Comparison of ENCODE assay signal across 8 mouse cellular contexts in the genomic region with DNA sequence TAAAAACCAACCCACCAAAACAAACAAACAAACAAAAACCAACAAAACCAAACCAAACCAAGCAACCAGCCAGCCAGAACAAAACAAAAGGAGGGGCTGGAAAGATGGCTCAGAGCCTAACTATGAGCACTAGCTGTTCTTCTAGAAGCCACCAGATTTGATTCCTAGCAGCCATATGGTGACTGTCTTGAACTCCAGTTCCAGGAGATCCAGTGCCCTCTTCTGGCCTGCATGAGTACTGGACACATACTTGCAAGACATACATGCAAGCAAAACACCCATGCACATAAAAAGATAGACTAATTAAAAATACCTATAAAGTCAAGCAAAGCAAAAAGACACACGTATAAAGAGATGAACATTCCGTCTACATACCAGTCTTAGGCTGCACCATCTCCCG. TPM values are rescaled to one million over a fixed set of nuclear protein-coding genes. Genes with fewer than 3 reads are reported as not detected.
DNase-seq lines count a peak whose midpoint lies in the region; ATAC-seq and TF ChIP-seq lines count a peak whose summit lies in the region.

No protein-coding gene starts in this region.

- H3K36me3 ChIP-seq in forebrain, postnatal 0 days (ENCODE audit: insufficient read depth), result no peaks in the 10 kb centered on the region
- H3K36me3 ChIP-seq in forebrain, embryonic 12.5 days (replicated peaks), result no peaks in the 10 kb centered on the region

- no peaks in the 10 kb centered on the region for H3K9me3 ChIP-seq in forebrain, postnatal 0 days (ENCODE audit: low read length)
- H3K9me3 ChIP-seq in forebrain, embryonic 12.5 days, result no peaks in the 10 kb centered on the region

- no peak overlapping the region for H3K27ac ChIP-seq in forebrain, postnatal 0 days (ENCODE audit: low read depth, low read length)
- no peak overlapping the region for H3K27ac ChIP-seq in forebrain, embryonic 12.5 days

- H3K4me3 ChIP-seq in forebrain, postnatal 0 days (ENCODE audit: low read depth, low read length), result no peak overlapping the region
- no peak overlapping the region for H3K4me3 ChIP-seq in forebrain, embryonic 12.5 days (replicated peaks)

- H3K27me3 ChIP-seq in forebrain, postnatal 0 days (ENCODE audit: insufficient read depth, low read length), result no peaks in the 10 kb centered on the region
- H3K27me3 ChIP-seq in forebrain, embryonic 12.5 days, result no peaks in the 10 kb centered on the region

- peak; percentile 59 for TF ChIP-seq CTCF in forebrain, postnatal 0 days (IDR thresholded peaks at IDR 0.05; ENCODE audit: low read depth)

- peak; percentile 36 for DNase-seq in forebrain, postnatal 0 days
- DNase-seq in spleen, postnatal 36 days (ENCODE audit: low spot score in 2 of 2), result peak; percentile 14
- no peak for DNase-seq in spleen, adult 12 weeks (ENCODE audit: low spot score)
- DNase-seq in induced T-regulatory cell, adult 2 months (ENCODE audit: low read depth), result peak; percentile 45
- peak; percentile 24 for DNase-seq in retina, postnatal 7 days (ENCODE audit: low read depth, low spot score)
- DNase-seq in urinary bladder, postnatal 4 days (ENCODE audit: low spot score in 2 of 2), result no peak
- DNase-seq in frontal cortex, postnatal 10 days (ENCODE audit: low spot score in 2 of 2), result no peak

- no peak overlapping the region for H3K9ac ChIP-seq in forebrain, postnatal 0 days
- H3K9ac ChIP-seq in forebrain, embryonic 12.5 days, result no peak overlapping the region

- no peak overlapping the region for H3K4me2 ChIP-seq in forebrain, postnatal 0 days (ENCODE audit: low read depth)
- no peak overlapping the region for H3K4me2 ChIP-seq in forebrain, embryonic 12.5 days

- no peaks in the 10 kb centered on the region for H3K4me1 ChIP-seq in forebrain, postnatal 0 days (ENCODE audit: insufficient read depth)
- no peaks in the 10 kb centered on the region for H3K4me1 ChIP-seq in forebrain, embryonic 12.5 days

- ATAC-seq in forebrain, postnatal 0 days, result no peak
- no peak for ATAC-seq in forebrain, embryonic 12.5 days (ENCODE audit: low FRiP score)

- WGBS in forebrain, postnatal 0 days, result 88% methylated on average over 3 of the region's 3 CpGs
- 82% methylated on average over 3 of the region's 3 CpGs for WGBS in forebrain, embryonic 12.5 days

RNA-seq across cellular contexts. Expression of gene Cmtm8, which starts 43.7 kb away (rescaled TPM):
- total RNA-seq in forebrain, postnatal 0 days (2014; rRNA removed), result 1.2 and 2.1 TPM in 2 replicates
- 6.0 and 6.2 TPM in 2 replicates for polyA plus RNA-seq in forebrain, postnatal 0 days (2015; fragmentation: Nextera tagmentation; extraction: Ambion mirVana)
- polyA plus RNA-seq in forebrain, embryonic 12.5 days (2016; fragmentation: Nextera tagmentation; extraction: Ambion mirVana), result 15.1 and 17.0 TPM in 2 replicates

RNA-seq across cellular contexts. Expression of gene Gpd1l, which starts 46.1 kb away (rescaled TPM):
- total RNA-seq in forebrain, postnatal 0 days (2014; rRNA removed), result 73.8 and 86.0 TPM in 2 replicates
- 45.1 and 47.0 TPM in 2 replicates for polyA plus RNA-seq in forebrain, postnatal 0 days (2015; fragmentation: Nextera tagmentation; extraction: Ambion mirVana)
- 13.9 and 14.5 TPM in 2 replicates for polyA plus RNA-seq in forebrain, embryonic 12.5 days (2016; fragmentation: Nextera tagmentation; extraction: Ambion mirVana)

Comparison
In these comparisons a context has a peak if more than half of its experiments do, and no peak if none do; other contexts are left out.
1. DNase-seq: peak in forebrain, postnatal 0 days (single experiment), spleen, postnatal 36 days (2 of 2), induced T-regulatory cell, adult 2 months (single experiment) and retina, postnatal 7 days (single experiment); none in spleen, adult 12 weeks (single experiment), urinary bladder, postnatal 4 days (0 of 2) and frontal cortex, postnatal 10 days (0 of 2).